Mouse (Mus musculus) heart, embryonic 12.5 days (tissue): ENCODE results near the gene Tex45. TPM values are rescaled to one million over a fixed set of nuclear protein-coding genes. Genes with fewer than 3 reads are reported as not detected.

Experiments used
- ATAC-seq: fragments of 200-750 bp; cut with Nextera tagmentation; 2 replicates; pipeline ENCODE4 v1.8.0; 2017; ENCODE audit warnings: moderate TSS enrichment, moderate library complexity; ENCODE audit not compliant: insufficient number of reproducible peaks, low FRiP score
- H3K27ac ChIP-seq: fragments of 300-500 bp; sonication (generic); 2 replicates; pipeline ENCODE4 v1.5.1; 2016; ENCODE audit warnings: mild to moderate bottlenecking, moderate library complexity; ENCODE audit not compliant: poor library complexity, severe bottlenecking
- H3K27me3 ChIP-seq: fragments of 300-500 bp; sonication (generic); replicated peaks from 2 replicates; pipeline ENCODE4 v1.6.1; 2016; ENCODE audit warnings: mild to moderate bottlenecking, moderate library complexity
- H3K36me3 ChIP-seq: fragments of 300-500 bp; sonication (generic); 2 replicates; pipeline ENCODE4 v1.6.1; 2016; ENCODE audit warnings: mild to moderate bottlenecking, moderate library complexity
- H3K4me1 ChIP-seq: fragments of 300-500 bp; sonication (generic); replicated peaks from 2 replicates; pipeline ENCODE4 v1.6.1; 2016; ENCODE audit warnings: mild to moderate bottlenecking
- H3K4me2 ChIP-seq: fragments of 300-500 bp; sonication (generic); 2 replicates; pipeline ENCODE4 v1.6.1; 2016; ENCODE audit warnings: mild to moderate bottlenecking, moderate library complexity
- H3K4me3 ChIP-seq: fragments of 300-500 bp; sonication (generic); 2 replicates; pipeline ENCODE4 v1.5.1; 2016; ENCODE audit warnings: mild to moderate bottlenecking
- H3K9ac ChIP-seq: fragments of 300-500 bp; sonication (generic); 2 replicates; pipeline ENCODE4 v1.6.1; 2016; ENCODE audit warnings: mild to moderate bottlenecking, moderate library complexity
- H3K9me3 ChIP-seq: fragments of 300-500 bp; sonication (generic); replicated peaks from 2 replicates; pipeline ENCODE4 v1.6.1; 2016; ENCODE audit warnings: mild to moderate bottlenecking, moderate library complexity
- WGBS: fragments of 180-500 bp; shearing (Covaris S2); methylation state at CpG from one replicate; pipeline ENCODE4 v1.1.7; 2016; 5-methylcytosine and 5-hydroxymethylcytosine counted together
- polyA plus RNA-seq: library from polyadenylated mRNA; unstranded; fragments of >200 nt; fragmentation: Nextera tagmentation; extraction: Ambion mirVana; gene quantifications from 2 replicates; pipeline ENCODE4 v1.2.1, GENCODE M21; 2016

The Tex45 gene
- polyA plus RNA-seq, 1 experiment from 2014 or later = not detected

- H3K36me3 ChIP-seq = peaks cover 44% of the 10 kb centered on the region
- no peak for ATAC-seq
Observed at GRCm38 (mm10) chr8:3514681-3515247, 44.1 kb downstream of the Tex45 start.

GRCm38 (mm10) chr8:3515260-3515671 lies 44.6 kb downstream of the Tex45 start, which contains the start of gene Pnpla6:
Pnpla6 (plus strand) TSS chr8:3515384.
- Histone ChIP-seq H3K4me3 (peak within 1 kb of the TSS; percentile 72), H3K4me2 (peak within 1 kb of the TSS; percentile 92), H3K9ac (peak within 1 kb of the TSS; percentile 57), H3K9me3 (no peaks in the 10 kb centered on the region), H3K4me1 (peaks cover 5% of the 10 kb centered on the region), H3K36me3 (peaks cover 39% of the 10 kb centered on the region), H3K27me3 (no peaks in the 10 kb centered on the region), H3K27ac (peak within 1 kb of the TSS; percentile 48)
- WGBS = under 1% methylated on average over 25 of the region's 25 CpGs
- ATAC-seq = peak; percentile 76

More at GRCm38 (mm10) chr8:3514681-3515247, 44.1 kb downstream of the Tex45 start:
- H3K9me3 ChIP-seq = no peaks in the 10 kb centered on the region
- no peaks in the 10 kb centered on the region for H3K27me3 ChIP-seq
- no peak overlapping the region; the same call in 1 of the 2 replicates for H3K27ac ChIP-seq
- peaks cover 5% of the 10 kb centered on the region for H3K4me1 ChIP-seq
- H3K9ac ChIP-seq = peak overlapping the region; percentile 57
- H3K4me2 ChIP-seq = peak overlapping the region; percentile 92
- WGBS = 32% methylated on average over 13 of the region's 13 CpGs
- H3K4me3 ChIP-seq = peak overlapping the region; percentile 72

GRCm38 (mm10) chr8:3515771-3516417 lies 45.2 kb downstream of the Tex45 start:
- WGBS = under 1% methylated on average over 25 of the region's 25 CpGs
- H3K4me3 ChIP-seq = peak overlapping the region; percentile 72
- H3K27ac ChIP-seq = peak overlapping the region; percentile 48
- peak overlapping the region; percentile 57 for H3K9ac ChIP-seq
- peak; percentile 34 for ATAC-seq
- peaks cover 33% of the 10 kb centered on the region for H3K36me3 ChIP-seq
- peaks cover 5% of the 10 kb centered on the region for H3K4me1 ChIP-seq
- no peaks in the 10 kb centered on the region for H3K9me3 ChIP-seq
- H3K27me3 ChIP-seq = no peaks in the 10 kb centered on the region
- H3K4me2 ChIP-seq = peak overlapping the region; percentile 92

- peak overlapping the region; percentile 48 for H3K27ac ChIP-seq
- WGBS = under 1% methylated on average over 36 of the region's 36 CpGs
- no peaks in the 10 kb centered on the region for H3K9me3 ChIP-seq
- H3K4me2 ChIP-seq = peak overlapping the region; percentile 92
- peak; percentile 89 for ATAC-seq
- peaks cover 5% of the 10 kb centered on the region for H3K4me1 ChIP-seq
- H3K9ac ChIP-seq = peak overlapping the region; percentile 66
- no peaks in the 10 kb centered on the region for H3K27me3 ChIP-seq
- H3K4me3 ChIP-seq = peak overlapping the region; percentile 72
- H3K36me3 ChIP-seq = peaks cover 33% of the 10 kb centered on the region
Observed at GRCm38 (mm10) chr8:3516450-3517116, 45.9 kb downstream of the Tex45 start.

- 2% methylated on average over 16 of the region's 16 CpGs for WGBS
- Histone ChIP-seq H3K9me3 (no peaks in the 10 kb centered on the region), H3K4me3 (peak overlapping the region; percentile 72), H3K4me2 (peak overlapping the region; percentile 92), H3K27ac (peak overlapping the region; percentile 32; the same call in 1 of the 2 replicates), H3K4me1 (peaks cover 5% of the 10 kb centered on the region), H3K36me3 (peaks cover 34% of the 10 kb centered on the region), H3K27me3 (no peaks in the 10 kb centered on the region), H3K9ac (peak overlapping the region; percentile 66)
- no peak for ATAC-seq
Observed at GRCm38 (mm10) chr8:3517117-3517495, 46.4 kb downstream of the Tex45 start.

- Histone ChIP-seq H3K4me3 (no peak overlapping the region), H3K4me1 (no peaks in the 10 kb centered on the region), H3K27me3 (no peaks in the 10 kb centered on the region), H3K4me2 (no peak overlapping the region), H3K9ac (no peak overlapping the region), H3K36me3 (peaks cover 56% of the 10 kb centered on the region), H3K9me3 (no peaks in the 10 kb centered on the region), H3K27ac (no peak overlapping the region)
- ATAC-seq = peak; percentile 64; the same call in 1 of the 2 replicates
- 86% methylated on average over 13 of the region's 13 CpGs for WGBS
Observed at GRCm38 (mm10) chr8:3522007-3522697, 51.5 kb downstream of the Tex45 start.

- no peaks in the 10 kb centered on the region for H3K4me1 ChIP-seq
- 76% methylated on average over 5 of the region's 5 CpGs for WGBS
Observed at GRCm38 (mm10) chr8:3530816-3531215, 60.2 kb downstream of the Tex45 start.

GRCm38 (mm10) chr8:3531936-3532335 lies 61.3 kb downstream of the Tex45 start:
- Histone ChIP-seq H3K36me3 (peaks cover 49% of the 10 kb centered on the region), H3K4me2 (no peak overlapping the region), H3K27me3 (no peaks in the 10 kb centered on the region), H3K4me3 (no peak overlapping the region), H3K27ac (no peak overlapping the region), H3K9ac (no peak overlapping the region), H3K9me3 (no peaks in the 10 kb centered on the region), H3K4me1 (no peaks in the 10 kb centered on the region)
- WGBS = 94% methylated on average over 18 of the region's 18 CpGs
- no peak for ATAC-seq

More at GRCm38 (mm10) chr8:3530816-3531215, 60.2 kb downstream of the Tex45 start:
- no peak for ATAC-seq
- peaks cover 47% of the 10 kb centered on the region for H3K36me3 ChIP-seq
- H3K9ac ChIP-seq = no peak overlapping the region
- H3K27ac ChIP-seq = no peak overlapping the region
- no peak overlapping the region for H3K4me3 ChIP-seq
- H3K9me3 ChIP-seq = no peaks in the 10 kb centered on the region
- H3K27me3 ChIP-seq = no peaks in the 10 kb centered on the region
- no peak overlapping the region for H3K4me2 ChIP-seq

- H3K9ac ChIP-seq = no peak overlapping the region
- no peaks in the 10 kb centered on the region for H3K4me1 ChIP-seq
- H3K9me3 ChIP-seq = no peaks in the 10 kb centered on the region
- H3K27ac ChIP-seq = no peak overlapping the region
- no peaks in the 10 kb centered on the region for H3K27me3 ChIP-seq
- peak; percentile 67; the same call in 1 of the 2 replicates for ATAC-seq
- no peak overlapping the region for H3K4me2 ChIP-seq
- peaks cover 79% of the 10 kb centered on the region for H3K36me3 ChIP-seq
- no peak overlapping the region for H3K4me3 ChIP-seq
- WGBS = 50% methylated on average over 15 of the region's 15 CpGs
Observed at GRCm38 (mm10) chr8:3536053-3536841, 65.6 kb downstream of the Tex45 start.
